Mouse (Mus musculus): ENCODE measurements around the gene Gm11549.

- TF ChIP-seq GATA1 (IDR thresholded peaks at IDR 0.05; ENCODE audit: low read length) (no peak), TAL1 (IDR thresholded peaks at IDR 0.05; ENCODE audit: low read length) (no peak)
Measured at GRCm38 (mm10) chr3:36493641-36494283, 27.9 kb downstream of the Gm11549 start.
